Mouse (Mus musculus): ENCODE measurements around the gene 1700122O11Rik.

Gene 1700122O11Rik

GRCm38 (mm10) chr17:48038193-48038592 is at the start of gene 1700122O11Rik:
Gene 1700122O11Rik, minus strand, starts transcription at chr17:48038293.
- no peak for DNase-seq

- DNase-seq: no peak
These were observed 42.5 kb upstream of the 1700122O11Rik start for GRCm38 (mm10) chr17:48080626-48081025.

GRCm38 (mm10) chr17:48067729-48068128 is 29.6 kb upstream of the 1700122O11Rik start:
- peak; percentile 48 for DNase-seq

- peak; percentile 72 for DNase-seq
These were observed 29.1 kb upstream of the 1700122O11Rik start for GRCm38 (mm10) chr17:48067083-48067614.

GRCm38 (mm10) chr17:48065081-48065501 is 27.0 kb upstream of the 1700122O11Rik start:
- no peak for DNase-seq

GRCm38 (mm10) chr17:48064196-48064843 is 26.2 kb upstream of the 1700122O11Rik start:
- no peak for DNase-seq

GRCm38 (mm10) chr17:48057382-48057781 is 19.3 kb upstream of the 1700122O11Rik start:
- no peak for DNase-seq

- no peak for DNase-seq
These were observed 17.2 kb upstream of the 1700122O11Rik start for GRCm38 (mm10) chr17:48055076-48055816.

GRCm38 (mm10) chr17:48053646-48054045 is 15.6 kb upstream of the 1700122O11Rik start:
- DNase-seq: no peak

- DNase-seq: no peak
These were observed 14.4 kb upstream of the 1700122O11Rik start for GRCm38 (mm10) chr17:48052338-48053067.

GRCm38 (mm10) chr17:48051638-48052337 is 13.7 kb upstream of the 1700122O11Rik start:
- DNase-seq: peak; percentile 84

- peak; percentile 92 for DNase-seq
These were observed 7.5 kb upstream of the 1700122O11Rik start for GRCm38 (mm10) chr17:48045631-48046030.

GRCm38 (mm10) chr17:48043154-48043880 is 5.2 kb upstream of the 1700122O11Rik start:
- peak; percentile 60 for DNase-seq

- peak; percentile 68 for DNase-seq
These were observed 3.5 kb upstream of the 1700122O11Rik start for GRCm38 (mm10) chr17:48041351-48042287.

- peak; percentile 85 for DNase-seq
These were observed 1.3 kb upstream of the 1700122O11Rik start for GRCm38 (mm10) chr17:48039232-48039866.

GRCm38 (mm10) chr17:48036921-48037320 is 1.2 kb downstream of the 1700122O11Rik start:
- DNase-seq: no peak

- DNase-seq: peak; percentile 37
These were observed 6.3 kb downstream of the 1700122O11Rik start for GRCm38 (mm10) chr17:48031521-48032430.

GRCm38 (mm10) chr17:48029241-48029640 is 8.9 kb downstream of the 1700122O11Rik start:
- DNase-seq: no peak

- DNase-seq: no peak
These were observed 9.8 kb downstream of the 1700122O11Rik start for GRCm38 (mm10) chr17:48028250-48028649.
